Mouse (Mus musculus) neural tube, embryonic 13.5 days (tissue): ENCODE results near the gene Hmcn1. TPM values are rescaled to one million over a fixed set of nuclear protein-coding genes. Genes with fewer than 3 reads are reported as not detected.
A peak's percentile ranks its signal among the peaks of the same experiment; 100 is the strongest.

Experiments used
- ATAC-seq: fragments of 200-750 bp; cut with Nextera tagmentation; 2 replicates; pipeline ENCODE4 v1.8.0; 2017; ENCODE audit warnings: low read depth, mild to moderate bottlenecking, moderate TSS enrichment, moderate library complexity
- H3K27ac ChIP-seq: fragments of 300-500 bp; sonication (generic); replicated peaks from 2 replicates; pipeline ENCODE4 v1.5.1; 2015; ENCODE audit warnings: moderate library complexity, mild to moderate bottlenecking, inconsistent platforms
- H3K27me3 ChIP-seq: fragments of 300-500 bp; sonication (generic); 2 replicates; pipeline ENCODE4 v1.6.1; 2015; ENCODE audit warnings: mild to moderate bottlenecking, inconsistent platforms
- H3K36me3 ChIP-seq: fragments of 300-500 bp; sonication (generic); 2 replicates; pipeline ENCODE4 v1.6.1; 2015; ENCODE audit warnings: mild to moderate bottlenecking, inconsistent platforms
- H3K4me1 ChIP-seq: fragments of 300-500 bp; sonication (generic); replicated peaks from 2 replicates; pipeline ENCODE4 v1.6.1; 2015; ENCODE audit warnings: inconsistent platforms
- H3K4me2 ChIP-seq: fragments of 300-500 bp; sonication (generic); 2 replicates; pipeline ENCODE4 v1.6.1; 2015; ENCODE audit warnings: inconsistent platforms, mild to moderate bottlenecking, moderate library complexity
- H3K4me3 ChIP-seq: fragments of 300-500 bp; sonication (generic); 2 replicates; pipeline ENCODE4 v1.5.1; 2015; ENCODE audit warnings: mild to moderate bottlenecking, inconsistent platforms
- H3K9ac ChIP-seq: fragments of 300-500 bp; sonication (generic); 2 replicates; pipeline ENCODE4 v1.6.1; 2015; ENCODE audit warnings: moderate library complexity, mild to moderate bottlenecking, inconsistent platforms
- H3K9me3 ChIP-seq: fragments of 300-500 bp; sonication (generic); 2 replicates; pipeline ENCODE4 v1.6.1; 2016; ENCODE audit warnings: inconsistent platforms
- WGBS: fragments of 180-500 bp; shearing (Covaris S2); methylation state at CpG from one replicate; pipeline ENCODE4 v1.1.7; 2015; 5-methylcytosine and 5-hydroxymethylcytosine counted together
- polyA plus RNA-seq: library from polyadenylated mRNA; unstranded; fragments of >200 nt; fragmentation: Nextera tagmentation; extraction: Ambion mirVana; gene quantifications from 2 replicates; pipeline ENCODE4 v1.2.1, GENCODE M21; 2015

Gene Hmcn1
- polyA plus RNA-seq, 1 experiment from 2014 or later: 2.5 TPM

- H3K27ac ChIP-seq: no peak overlapping the region
- no peaks in the 10 kb centered on the region for H3K36me3 ChIP-seq
- no peak overlapping the region for H3K4me2 ChIP-seq
- ATAC-seq: no peak
- H3K9me3 ChIP-seq: no peaks in the 10 kb centered on the region
- H3K9ac ChIP-seq: no peak overlapping the region
- 87% methylated on average over 15 of the region's 15 CpGs for WGBS
- no peaks in the 10 kb centered on the region for H3K27me3 ChIP-seq
- no peak overlapping the region for H3K4me3 ChIP-seq
- H3K4me1 ChIP-seq: no peaks in the 10 kb centered on the region
Measured at GRCm38 (mm10) chr1:150681006-150681405, 312.2 kb downstream of the Hmcn1 start.

DNA sequence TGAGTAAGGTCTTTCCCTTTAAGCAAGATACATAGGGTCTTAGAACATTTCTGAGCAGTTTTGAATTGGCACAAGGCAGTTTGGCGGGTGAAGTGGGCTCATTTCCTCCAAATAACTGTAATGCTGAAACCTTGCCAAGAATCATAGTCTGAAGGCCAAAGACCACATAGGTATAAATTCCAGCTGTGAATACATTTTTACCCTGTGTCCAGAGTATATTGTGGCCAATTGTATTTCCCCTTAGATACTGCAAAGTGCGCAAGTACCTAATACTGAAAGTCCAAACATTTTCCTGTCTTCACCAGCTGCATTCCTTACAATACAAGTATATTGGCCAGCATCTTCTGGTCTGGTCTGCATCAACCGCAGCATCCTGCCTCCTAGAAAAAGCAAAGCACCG lies 312.9 kb downstream of the Hmcn1 start:
- ATAC-seq: no peak
- Histone ChIP-seq H3K27me3 (no peaks in the 10 kb centered on the region), H3K9me3 (no peaks in the 10 kb centered on the region), H3K36me3 (no peaks in the 10 kb centered on the region), H3K4me3 (no peak overlapping the region), H3K4me2 (no peak overlapping the region), H3K27ac (no peak overlapping the region), H3K9ac (no peak overlapping the region), H3K4me1 (no peaks in the 10 kb centered on the region)
- WGBS: 86% methylated on average over 4 of the region's 4 CpGs

- WGBS: 98% methylated on average over 1 of the region's 1 CpGs
- no peak for ATAC-seq
- Histone ChIP-seq H3K4me3 (no peak overlapping the region), H3K27me3 (no peaks in the 10 kb centered on the region), H3K9me3 (0 out of 2 replicates have a peak, but pooled peaks cover 2% of the 10 kb centered on the region), H3K9ac (no peak overlapping the region), H3K4me2 (no peak overlapping the region), H3K27ac (no peak overlapping the region), H3K36me3 (peaks cover 4% of the 10 kb centered on the region; the same call in 1 of the 2 replicates), H3K4me1 (no peaks in the 10 kb centered on the region)
Measured at GRCm38 (mm10) chr1:150645314-150645713, 347.9 kb downstream of the Hmcn1 start.

DNA sequence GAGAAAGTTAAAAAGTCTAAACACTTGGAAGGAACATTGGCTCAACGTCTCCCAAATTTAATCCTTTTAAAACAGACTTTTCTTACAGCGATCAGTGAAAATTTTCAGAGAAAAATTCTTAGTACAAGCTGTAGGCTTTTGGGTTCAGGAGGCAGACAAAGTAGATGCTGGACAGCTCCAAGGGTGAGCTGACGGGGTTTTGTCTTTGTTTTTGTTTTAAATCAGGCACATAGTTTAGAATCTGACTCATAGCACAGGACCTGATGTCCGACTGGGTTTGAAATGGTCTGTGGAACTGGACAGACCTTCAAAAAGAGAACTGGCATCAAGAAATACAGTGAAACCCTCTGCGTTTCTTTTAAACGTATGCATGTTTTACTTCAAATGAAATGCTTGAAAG lies 353.7 kb downstream of the Hmcn1 start:
- Histone ChIP-seq H3K4me2 (no peak overlapping the region), H3K27me3 (no peaks in the 10 kb centered on the region), H3K4me1 (no peaks in the 10 kb centered on the region), H3K27ac (no peak overlapping the region), H3K4me3 (no peak overlapping the region), H3K9ac (no peak overlapping the region), H3K9me3 (no peaks in the 10 kb centered on the region), H3K36me3 (no peaks in the 10 kb centered on the region)
- WGBS: 71% methylated on average over 6 of the region's 6 CpGs
- ATAC-seq: no peak

GRCm38 (mm10) chr1:150632506-150632905 lies 360.7 kb downstream of the Hmcn1 start:
- H3K4me1 ChIP-seq: no peaks in the 10 kb centered on the region
- H3K9ac ChIP-seq: no peak overlapping the region
- no peak for ATAC-seq
- WGBS: 74% methylated on average over 4 of the region's 4 CpGs
- no peak overlapping the region for H3K4me3 ChIP-seq
- H3K4me2 ChIP-seq: no peak overlapping the region
- no peaks in the 10 kb centered on the region for H3K9me3 ChIP-seq
- no peaks in the 10 kb centered on the region for H3K36me3 ChIP-seq
- no peaks in the 10 kb centered on the region for H3K27me3 ChIP-seq
- H3K27ac ChIP-seq: no peak overlapping the region

- H3K9ac ChIP-seq: no peak overlapping the region
- H3K4me2 ChIP-seq: no peak overlapping the region
- 89% methylated on average over 3 of the region's 3 CpGs for WGBS
- H3K4me3 ChIP-seq: no peak overlapping the region
- no peaks in the 10 kb centered on the region for H3K36me3 ChIP-seq
- H3K4me1 ChIP-seq: no peaks in the 10 kb centered on the region
- H3K27me3 ChIP-seq: no peaks in the 10 kb centered on the region
- H3K9me3 ChIP-seq: no peaks in the 10 kb centered on the region
- no peak for ATAC-seq
- H3K27ac ChIP-seq: no peak overlapping the region
Measured at GRCm38 (mm10) chr1:150631856-150632171, 361.4 kb downstream of the Hmcn1 start.

GRCm38 (mm10) chr1:150631035-150631855 lies 362.0 kb downstream of the Hmcn1 start:
- Histone ChIP-seq H3K4me1 (no peaks in the 10 kb centered on the region), H3K9me3 (no peaks in the 10 kb centered on the region)
- ATAC-seq: no peak

DNA sequence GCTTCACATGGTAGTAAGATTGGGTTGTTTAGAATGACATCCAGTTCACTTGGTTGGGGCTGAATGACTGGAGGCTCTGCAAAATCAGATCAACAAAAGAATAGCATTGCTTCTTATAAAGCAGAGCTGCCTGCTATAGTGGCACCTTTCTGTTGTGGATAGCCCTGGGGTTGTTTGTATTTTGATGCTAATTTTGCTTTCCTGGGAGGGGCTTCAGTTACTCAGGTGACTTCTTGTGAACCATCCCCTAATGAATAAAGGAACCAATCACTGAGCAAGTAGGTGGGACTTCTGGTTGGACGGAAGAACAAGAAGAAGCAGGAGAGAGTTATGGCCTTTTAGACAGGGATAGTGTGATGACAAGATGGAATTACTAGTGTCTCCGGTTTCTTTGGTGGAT lies 370.0 kb downstream of the Hmcn1 start:
- Histone ChIP-seq H3K27me3 (no peaks in the 10 kb centered on the region), H3K4me2 (no peak overlapping the region), H3K36me3 (no peaks in the 10 kb centered on the region), H3K9me3 (no peaks in the 10 kb centered on the region), H3K27ac (no peak overlapping the region), H3K9ac (no peak overlapping the region), H3K4me1 (no peaks in the 10 kb centered on the region), H3K4me3 (no peak overlapping the region)
- WGBS: 97% methylated on average over 2 of the region's 2 CpGs
- no peak for ATAC-seq

More at GRCm38 (mm10) chr1:150631035-150631855, 362.0 kb downstream of the Hmcn1 start:
- no peaks in the 10 kb centered on the region for H3K36me3 ChIP-seq
- H3K27me3 ChIP-seq: no peaks in the 10 kb centered on the region
- 77% methylated on average over 17 of the region's 17 CpGs for WGBS
- H3K9ac ChIP-seq: no peak overlapping the region
- no peak overlapping the region for H3K4me3 ChIP-seq
- H3K27ac ChIP-seq: no peak overlapping the region
- no peak overlapping the region for H3K4me2 ChIP-seq

DNA sequence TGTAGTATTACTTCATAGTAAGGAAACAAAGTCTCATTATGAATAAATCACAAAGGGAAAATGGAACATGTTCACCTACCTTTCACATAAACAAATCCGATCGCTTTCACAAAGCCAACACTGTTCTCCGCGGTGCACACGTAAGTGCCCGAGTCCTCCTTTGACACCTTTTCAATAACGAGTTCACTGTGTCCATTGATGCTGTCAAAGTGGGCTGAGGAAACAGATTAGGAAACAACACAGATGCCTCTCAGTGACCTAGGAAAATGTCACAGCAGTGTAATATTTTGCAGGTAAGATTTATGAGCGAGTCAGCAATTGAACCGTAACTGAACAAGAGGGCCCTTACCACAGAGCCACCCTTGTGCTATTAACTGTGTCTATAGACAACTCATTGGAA lies 382.7 kb downstream of the Hmcn1 start:
- H3K27me3 ChIP-seq: no peaks in the 10 kb centered on the region
- H3K4me3 ChIP-seq: no peak overlapping the region
- no peak overlapping the region for H3K27ac ChIP-seq
- no peak overlapping the region for H3K9ac ChIP-seq
- WGBS: 73% methylated on average over 9 of the region's 9 CpGs
- H3K9me3 ChIP-seq: no peaks in the 10 kb centered on the region
- ATAC-seq: no peak
- H3K4me2 ChIP-seq: no peak overlapping the region
- no peaks in the 10 kb centered on the region; the same call in 1 of the 2 replicates for H3K4me1 ChIP-seq
- H3K36me3 ChIP-seq: no peaks in the 10 kb centered on the region

GRCm38 (mm10) chr1:150606173-150606572 lies 387.1 kb downstream of the Hmcn1 start:
- WGBS: 92% methylated on average over 4 of the region's 4 CpGs
- Histone ChIP-seq H3K4me2 (no peak overlapping the region), H3K4me3 (no peak overlapping the region), H3K9me3 (no peaks in the 10 kb centered on the region), H3K36me3 (no peaks in the 10 kb centered on the region), H3K27me3 (no peaks in the 10 kb centered on the region), H3K9ac (no peak overlapping the region), H3K27ac (no peak overlapping the region), H3K4me1 (no peaks in the 10 kb centered on the region; the same call in 1 of the 2 replicates)
- no peak for ATAC-seq

DNA sequence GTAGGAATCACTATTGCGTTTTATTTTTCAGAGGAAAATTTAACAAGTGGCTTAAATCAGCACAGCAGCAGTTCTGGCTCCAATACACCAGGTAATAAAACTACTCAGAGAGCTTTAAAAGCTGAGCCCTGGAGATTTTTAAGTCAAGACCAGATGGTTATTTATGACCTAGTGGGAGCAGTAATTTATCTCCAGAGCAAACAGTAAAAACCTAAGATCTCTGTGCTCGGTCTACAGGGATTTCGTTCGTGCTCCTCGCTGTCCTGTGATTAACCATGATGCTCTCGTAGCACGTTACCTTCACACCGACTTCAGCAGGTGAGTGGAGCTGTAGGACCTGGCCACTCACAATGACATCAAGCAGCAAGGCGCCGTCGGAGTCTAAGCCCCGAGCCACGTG lies 399.6 kb downstream of the Hmcn1 start:
- Histone ChIP-seq H3K27ac (no peak overlapping the region), H3K4me2 (no peak overlapping the region), H3K9ac (no peak overlapping the region), H3K36me3 (no peaks in the 10 kb centered on the region), H3K9me3 (no peaks in the 10 kb centered on the region), H3K4me3 (no peak overlapping the region), H3K27me3 (peaks cover 4% of the 10 kb centered on the region; the same call in 1 of the 2 replicates), H3K4me1 (peaks cover 6% of the 10 kb centered on the region; the same call in 1 of the 2 replicates)
- peak; percentile 59; the same call in 1 of the 2 replicates for ATAC-seq
- WGBS: 65% methylated on average over 13 of the region's 13 CpGs

DNA sequence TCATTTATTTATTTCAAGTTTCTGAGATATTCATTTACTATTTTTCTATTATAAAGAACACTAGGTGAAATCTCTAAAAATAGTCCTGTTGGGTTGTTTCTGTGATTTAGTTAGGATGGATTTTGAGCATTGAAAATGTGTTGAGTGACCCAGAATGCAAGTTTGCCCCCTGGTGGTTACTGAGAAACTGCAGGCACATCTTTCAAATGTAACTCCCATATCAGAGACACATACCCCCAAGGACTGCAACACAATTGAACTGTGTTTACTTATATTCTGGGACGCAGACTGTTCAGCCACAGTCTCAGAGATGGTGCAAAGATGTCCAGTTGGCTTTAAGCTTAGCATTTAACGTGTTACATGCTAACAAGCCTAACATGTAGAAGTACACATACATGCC lies 402.0 kb downstream of the Hmcn1 start:
- no peak overlapping the region for H3K27ac ChIP-seq
- no peak for ATAC-seq
- WGBS: 37% methylated on average over 2 of the region's 2 CpGs
- H3K9me3 ChIP-seq: no peaks in the 10 kb centered on the region
- H3K36me3 ChIP-seq: no peaks in the 10 kb centered on the region
- peaks cover 7% of the 10 kb centered on the region for H3K27me3 ChIP-seq
- no peak overlapping the region for H3K4me2 ChIP-seq
- peaks cover 6% of the 10 kb centered on the region; the same call in 1 of the 2 replicates for H3K4me1 ChIP-seq
- no peak overlapping the region for H3K4me3 ChIP-seq
- no peak overlapping the region for H3K9ac ChIP-seq

DNA sequence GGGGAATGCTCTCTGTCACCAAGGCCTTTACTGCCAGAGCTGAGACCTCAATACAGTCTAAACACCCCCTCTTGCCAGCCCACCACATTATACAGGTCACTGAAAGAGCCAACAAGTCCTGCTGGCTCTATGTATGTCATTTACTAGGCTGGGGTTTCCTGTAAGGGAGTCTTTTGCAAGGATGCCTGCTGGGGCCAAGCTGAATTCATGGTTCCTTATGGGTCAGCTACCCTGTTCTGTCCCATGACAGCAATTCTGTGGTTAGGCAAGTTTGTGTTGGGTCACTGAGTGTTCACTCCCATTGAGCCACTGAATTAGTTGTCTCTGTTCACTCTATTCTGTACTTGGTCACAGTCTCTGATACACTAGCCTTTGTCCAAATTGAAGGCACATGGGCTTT lies 405.8 kb downstream of the Hmcn1 start:
- H3K27ac ChIP-seq: no peak overlapping the region
- peaks cover 7% of the 10 kb centered on the region for H3K27me3 ChIP-seq
- H3K9ac ChIP-seq: no peak overlapping the region
- H3K4me1 ChIP-seq: no peaks in the 10 kb centered on the region
- ATAC-seq: peak; percentile 36
- no peaks in the 10 kb centered on the region for H3K9me3 ChIP-seq
- no peaks in the 10 kb centered on the region for H3K36me3 ChIP-seq
- no peak overlapping the region for H3K4me3 ChIP-seq
- no peak overlapping the region for H3K4me2 ChIP-seq
